Mouse (Mus musculus) heart, postnatal 0 days (tissue): ENCODE measurements around the gene Patz1. TPM values are rescaled to one million over a fixed set of nuclear protein-coding genes. Genes with fewer than 3 reads are reported as not detected.

ENCODE experiments used
- ATAC-seq: fragments of 200-750 bp; cut with Nextera tagmentation; 2 replicates; pipeline ENCODE4 v1.8.0; 2017; ENCODE audit warnings: low read depth, moderate number of reproducible peaks, moderate library complexity; ENCODE audit not compliant: insufficient read depth
- DNase-seq: peaks from one replicate; pipeline ENCODE4 v3.0.0-alpha.2; 2016; ENCODE audit warnings: low spot score
- H3K27ac ChIP-seq: fragments of 300-500 bp; sonication (generic); 2 replicates; pipeline ENCODE4 v1.5.1; 2014; ENCODE audit warnings: low read depth, mild to moderate bottlenecking
- H3K27me3 ChIP-seq: fragments of 300-500 bp; sonication (generic); 2 replicates; pipeline ENCODE4 v1.6.1; 2014; ENCODE audit warnings: low read length, mixed read lengths; ENCODE audit not compliant: control insufficient read depth, insufficient read depth
- H3K36me3 ChIP-seq: fragments of 300-500 bp; sonication (generic); replicated peaks from 2 replicates; pipeline ENCODE4 v1.6.1; 2014; ENCODE audit warnings: low read length, mixed read lengths; ENCODE audit not compliant: control insufficient read depth, insufficient read depth
- H3K4me1 ChIP-seq: fragments of 300-500 bp; sonication (generic); 2 replicates; pipeline ENCODE4 v1.6.1; 2014; ENCODE audit warnings: antibody characterized with exemption; ENCODE audit not compliant: control insufficient read depth, insufficient read depth
- H3K4me2 ChIP-seq: fragments of 300-500 bp; sonication (generic); 2 replicates; pipeline ENCODE4 v1.6.1; 2014; ENCODE audit warnings: low read depth, mild to moderate bottlenecking, low read length, moderate library complexity
- H3K4me3 ChIP-seq: fragments of 300-500 bp; sonication (generic); 2 replicates; pipeline ENCODE4 v1.5.1; 2014; ENCODE audit warnings: low read depth, low read length
- H3K9ac ChIP-seq: fragments of 300-500 bp; sonication (generic); replicated peaks from 2 replicates; pipeline ENCODE4 v1.6.1; 2014; ENCODE audit warnings: low read depth, low read length, mixed read lengths
- H3K9me3 ChIP-seq: fragments of 300-500 bp; sonication (generic); replicated peaks from 2 replicates; pipeline ENCODE4 v1.6.1; 2016; ENCODE audit warnings: low read length; ENCODE audit not compliant: control insufficient read depth
- CTCF ChIP-seq: IDR thresholded peaks from 2 replicates; pipeline ENCODE4 v1.5.1; 2016; ENCODE audit warnings: antibody characterized with exemption, control low read depth, low read depth
- EP300 ChIP-seq: IDR thresholded peaks from 2 replicates; pipeline ENCODE4 v1.6.1; 2016; ENCODE audit warnings: antibody characterized with exemption, low read depth
- WGBS: fragments of 180-500 bp; shearing (Covaris S2); extraction: QIAGEN DNeasy Blood & Tissue Kit; methylation state at CpG from one replicate; pipeline ENCODE4 v1.1.7; 2014; 5-methylcytosine and 5-hydroxymethylcytosine counted together
- polyA plus RNA-seq: library from polyadenylated mRNA; unstranded; fragments of >200 nt; fragmentation: Nextera tagmentation; extraction: Ambion mirVana; gene quantifications from 2 replicates; pipeline ENCODE4 v1.2.1, GENCODE M21; 2015
- total RNA-seq: library from RNA; depleted of rRNA; stranded (reverse); fragments of >200 nt; gene quantifications from 2 replicates; pipeline ENCODE4 v1.2.3, GENCODE M21; 2014; ENCODE audit warnings: low replicate concordance; rRNA removed

Patz1 gene
- total and polyA plus RNA-seq, 2 experiments from 2014 or later, result 14.0 to 35.6 TPM

DNA sequence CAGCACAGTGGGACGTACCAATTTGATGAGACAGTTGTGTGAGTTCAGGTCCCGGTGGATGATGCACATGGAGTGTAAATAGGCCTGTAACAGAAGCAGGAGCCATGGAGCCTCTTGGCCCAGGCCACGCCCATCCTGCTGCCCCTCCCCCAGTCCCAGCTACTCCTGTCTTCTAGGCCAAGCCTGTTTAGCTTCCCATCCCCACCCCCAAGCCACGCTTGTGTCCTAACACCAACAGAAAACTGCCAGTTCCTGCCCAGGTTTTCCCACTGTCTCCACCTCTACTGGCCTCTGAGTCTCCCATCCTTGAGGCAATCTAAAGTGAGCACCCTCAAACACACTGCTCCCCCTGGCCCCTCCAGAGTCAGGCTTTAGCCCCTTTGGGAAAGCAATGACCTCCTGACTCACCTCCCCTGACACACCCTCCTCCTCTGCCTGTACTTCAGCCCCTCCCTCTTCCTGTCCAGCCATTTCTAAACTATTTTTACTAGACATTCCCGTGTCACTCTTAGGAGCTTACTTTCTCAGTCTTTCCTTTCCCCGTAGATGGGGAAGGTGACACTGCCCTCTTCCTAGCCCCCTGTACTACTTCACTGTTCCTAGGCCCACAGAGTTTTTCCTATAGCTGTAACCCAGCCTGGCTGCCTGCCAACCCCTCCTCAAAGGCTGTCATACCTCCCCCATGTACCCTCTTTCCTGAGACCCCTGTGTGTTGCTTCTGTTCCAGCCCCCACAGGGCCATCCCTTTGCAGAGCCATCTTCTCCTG, 60.1 kb downstream of the Patz1 start:
- peaks cover 18% of the 10 kb centered on the region for H3K4me1 ChIP-seq
- H3K9me3 ChIP-seq, result no peaks in the 10 kb centered on the region
- no peak for DNase-seq
- 29% methylated on average over 6 of the region's 6 CpGs for WGBS
- TF ChIP-seq CTCF (no peak), EP300 (no peak)
- no peak overlapping the region for H3K9ac ChIP-seq
- H3K27me3 ChIP-seq, result no peaks in the 10 kb centered on the region
- H3K4me3 ChIP-seq, result no peak overlapping the region
- peak overlapping the region; percentile 47 for H3K27ac ChIP-seq
- peak; percentile 48 for ATAC-seq
- no peak overlapping the region for H3K4me2 ChIP-seq
- peaks cover 61% of the 10 kb centered on the region for H3K36me3 ChIP-seq

DNA sequence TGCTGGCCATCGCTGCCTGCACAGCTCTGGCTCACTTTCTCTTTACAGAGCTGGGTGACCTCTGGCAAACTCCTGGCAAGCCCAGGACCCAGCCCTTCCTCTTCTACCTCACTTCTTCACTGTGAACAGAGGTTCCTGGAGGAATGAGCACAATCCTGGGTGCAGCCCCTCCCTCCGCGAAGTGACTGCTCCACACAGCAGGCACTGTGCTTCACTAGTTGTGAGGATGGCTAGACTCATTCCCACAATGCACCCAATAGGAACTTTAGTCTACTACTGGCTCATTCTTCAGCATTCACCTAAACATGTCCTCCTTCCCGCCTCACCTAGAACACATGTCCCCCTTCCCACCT, 60.6 kb downstream of the Patz1 start:
- no peak overlapping the region for H3K9ac ChIP-seq
- no peak for ATAC-seq
- no peaks in the 10 kb centered on the region for H3K27me3 ChIP-seq
- no peak overlapping the region for H3K4me2 ChIP-seq
- peaks cover 61% of the 10 kb centered on the region for H3K36me3 ChIP-seq
- WGBS, result 77% methylated on average over 4 of the region's 4 CpGs
- H3K4me1 ChIP-seq, result peaks cover 18% of the 10 kb centered on the region
- H3K27ac ChIP-seq, result peak overlapping the region; percentile 47; the same call in 1 of the 2 replicates
- no peak for DNase-seq
- TF ChIP-seq CTCF (no peak), EP300 (no peak)
- no peak overlapping the region for H3K4me3 ChIP-seq
- H3K9me3 ChIP-seq, result no peaks in the 10 kb centered on the region

DNA sequence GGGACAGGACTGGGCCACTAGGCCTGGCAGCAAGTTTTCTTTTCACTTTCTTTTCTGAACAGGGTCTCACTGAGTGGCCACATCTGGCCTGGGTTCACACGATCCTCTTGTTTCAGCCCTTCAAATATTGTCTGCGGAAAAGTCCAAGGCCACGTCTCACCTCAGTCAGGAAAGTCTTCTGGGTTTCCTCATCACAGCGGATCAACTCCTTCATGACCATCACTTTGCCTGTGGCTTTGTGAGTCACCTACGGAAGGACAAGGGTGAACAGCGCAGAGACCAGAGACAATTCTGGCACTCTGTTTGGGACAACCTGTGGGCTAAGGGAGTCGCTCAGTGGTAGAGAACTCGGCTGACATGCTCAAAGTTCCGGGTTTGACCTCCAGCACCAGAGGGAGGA, 63.5 kb downstream of the Patz1 start:
- 91% methylated on average over 9 of the region's 9 CpGs for WGBS
- peaks cover 54% of the 10 kb centered on the region for H3K36me3 ChIP-seq

DNA sequence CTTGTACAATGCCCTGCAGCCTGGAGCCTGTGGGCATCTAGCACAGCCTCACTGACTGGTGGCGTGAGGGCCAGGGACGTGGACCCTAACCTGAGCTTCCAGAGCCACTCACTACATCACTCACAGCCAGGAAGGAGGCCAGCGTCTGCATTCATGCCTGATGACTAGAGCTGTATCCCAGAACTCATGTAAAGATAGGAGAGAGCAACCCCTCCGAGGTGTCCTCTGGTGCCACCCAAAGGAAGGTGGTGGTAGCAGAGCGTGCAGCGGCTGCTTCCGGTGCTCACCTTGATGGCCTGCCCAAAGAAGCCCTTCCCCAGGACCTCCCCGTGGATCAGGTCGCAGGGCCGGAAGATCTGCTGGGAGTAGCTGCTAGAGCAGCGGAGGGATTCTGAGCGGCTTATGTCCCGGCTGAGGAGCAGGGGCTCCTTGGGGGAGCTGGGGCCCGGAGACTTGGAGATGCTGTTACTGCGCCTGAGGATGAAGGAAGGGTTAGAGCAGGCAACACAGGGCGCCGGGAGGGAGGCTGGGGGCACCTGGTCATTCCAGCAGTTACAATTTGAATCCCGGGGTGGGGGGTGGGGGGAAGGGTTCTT, 64.4 kb downstream of the Patz1 start:
- 55% methylated on average over 18 of the region's 18 CpGs for WGBS
- peaks cover 62% of the 10 kb centered on the region for H3K36me3 ChIP-seq

More for the DNA sequence above, 63.5 kb downstream of the Patz1 start:
- H3K9ac ChIP-seq, result no peak overlapping the region
- peaks cover 18% of the 10 kb centered on the region for H3K4me1 ChIP-seq
- DNase-seq (no peak), ATAC-seq (no peak)
- no peaks in the 10 kb centered on the region for H3K27me3 ChIP-seq
- no peaks in the 10 kb centered on the region for H3K9me3 ChIP-seq
- H3K4me3 ChIP-seq, result no peak overlapping the region
- TF ChIP-seq CTCF, result no peak
- no peak for TF ChIP-seq EP300
- no peak overlapping the region for H3K27ac ChIP-seq
- no peak overlapping the region for H3K4me2 ChIP-seq

More for the DNA sequence above, 64.4 kb downstream of the Patz1 start:
- Histone ChIP-seq H3K27ac (no peak overlapping the region), H3K4me2 (no peak overlapping the region), H3K9ac (no peak overlapping the region), H3K9me3 (no peaks in the 10 kb centered on the region), H3K27me3 (no peaks in the 10 kb centered on the region), H3K4me1 (peaks cover 11% of the 10 kb centered on the region), H3K4me3 (no peak overlapping the region)
- TF ChIP-seq CTCF (peak; percentile 46), EP300 (no peak)
- ATAC-seq, result peak; percentile 28; the same call in 1 of the 2 replicates
- no peak for DNase-seq

Other genes starting within 250 kb of the Patz1 start
- gene Sfi1, start 95.4 kb upstream of the Patz1 start, total RNA-seq, result 7.1 and 13.2 TPM in 2 replicates
- gene Sfi1, start 95.4 kb upstream of the Patz1 start, polyA plus RNA-seq, result 5.3 and 5.4 TPM in 2 replicates
- gene Eif4enif1, start 86.5 kb upstream of the Patz1 start, total RNA-seq, result 34.4 and 58.2 TPM in 2 replicates
- 16.9 and 19.0 TPM in 2 replicates for gene Eif4enif1, start 86.5 kb upstream of the Patz1 start, polyA plus RNA-seq
- gene Drg1, start 22.5 kb upstream of the Patz1 start, total RNA-seq, result 52.8 and 55.1 TPM in 2 replicates
- gene Drg1, start 22.5 kb upstream of the Patz1 start, polyA plus RNA-seq, result 128 and 134 TPM in 2 replicates
- gene Pik3ip1, start 41.5 kb downstream of the Patz1 start, total RNA-seq, result 22.3 and 57.6 TPM in 2 replicates
- 44.7 and 65.9 TPM in 2 replicates for gene Pik3ip1, start 41.5 kb downstream of the Patz1 start, polyA plus RNA-seq
- gene Limk2, start 120.3 kb downstream of the Patz1 start, total RNA-seq, result 38.3 and 55.1 TPM in 2 replicates
- 31.0 and 32.8 TPM in 2 replicates for gene Limk2, start 120.3 kb downstream of the Patz1 start, polyA plus RNA-seq
- gene Rnf185, start 163.5 kb downstream of the Patz1 start, total RNA-seq, result 41.2 and 82.6 TPM in 2 replicates
- gene Rnf185, start 163.5 kb downstream of the Patz1 start, polyA plus RNA-seq, result 22.9 and 23.6 TPM in 2 replicates
- gene Pla2g3, start 199.4 kb downstream of the Patz1 start, total RNA-seq, result 0.08 and 0.19 TPM in 2 replicates
- 0.10 and 0.11 TPM in 2 replicates for gene Pla2g3, start 199.4 kb downstream of the Patz1 start, polyA plus RNA-seq
- gene Inpp5j, start 215.9 kb downstream of the Patz1 start, total RNA-seq, result 7.1 and 9.4 TPM in 2 replicates
- 12.4 and 12.8 TPM in 2 replicates for gene Inpp5j, start 215.9 kb downstream of the Patz1 start, polyA plus RNA-seq
- 147 and 156 TPM in 2 replicates for gene Selenom, start 225.8 kb downstream of the Patz1 start, total RNA-seq
- 129 and 130 TPM in 2 replicates for gene Selenom, start 225.8 kb downstream of the Patz1 start, polyA plus RNA-seq